Mouse (Mus musculus) limb, embryonic 14.5 days (tissue): ENCODE measurements around the gene Sytl2. TPM values are rescaled to one million over a fixed set of nuclear protein-coding genes. Genes with fewer than 3 reads are reported as not detected.

ENCODE experiments used
- ATAC-seq: fragments of 200-750 bp; cut with Nextera tagmentation; 2 replicates; pipeline ENCODE4 v1.8.0; 2017; ENCODE audit warnings: low read depth, moderate number of reproducible peaks, moderate TSS enrichment; ENCODE audit not compliant: low FRiP score
- DNase-seq: peaks from one replicate; pipeline ENCODE4 v3.0.0-alpha.2; 2015; ENCODE audit warnings: low spot score
- H3K27ac ChIP-seq: fragments of 300-500 bp; sonication (generic); replicated peaks from 2 replicates; pipeline ENCODE4 v1.5.1; 2014; ENCODE audit warnings: low read depth, mild to moderate bottlenecking, low read length, moderate library complexity, mixed read lengths
- H3K27me3 ChIP-seq: fragments of 300-500 bp; sonication (generic); 2 replicates; pipeline ENCODE4 v1.6.1; 2014; ENCODE audit warnings: low read length, mixed read lengths; ENCODE audit not compliant: control insufficient read depth, insufficient read depth
- H3K36me3 ChIP-seq: fragments of 300-500 bp; sonication (generic); 2 replicates; pipeline ENCODE4 v1.6.1; 2014; ENCODE audit warnings: mild to moderate bottlenecking, low read length, moderate library complexity, mixed read lengths; ENCODE audit not compliant: control insufficient read depth, insufficient read depth
- H3K4me1 ChIP-seq: fragments of 300-500 bp; sonication (generic); 2 replicates; pipeline ENCODE4 v1.6.1; 2014; ENCODE audit warnings: antibody characterized with exemption, low read length, mixed read lengths; ENCODE audit not compliant: control insufficient read depth, insufficient read depth
- H3K4me2 ChIP-seq: fragments of 300-500 bp; sonication (generic); replicated peaks from 2 replicates; pipeline ENCODE4 v1.6.1; 2014; ENCODE audit warnings: low read depth, mild to moderate bottlenecking, low read length, moderate library complexity; ENCODE audit not compliant: severe bottlenecking
- H3K4me3 ChIP-seq: fragments of 300-500 bp; sonication (generic); replicated peaks from 2 replicates; pipeline ENCODE4 v1.5.1; 2014; ENCODE audit warnings: low read length
- H3K9ac ChIP-seq: fragments of 300-500 bp; sonication (generic); 2 replicates; pipeline ENCODE4 v1.6.1; 2014; ENCODE audit warnings: mild to moderate bottlenecking, low read depth, low read length, moderate library complexity; ENCODE audit not compliant: severe bottlenecking
- H3K9me3 ChIP-seq: fragments of 300-500 bp; sonication (generic); 2 replicates; pipeline ENCODE4 v1.6.1; 2016; ENCODE audit warnings: low read length; ENCODE audit not compliant: control insufficient read depth
- POLR2A ChIP-seq: fragments of 200-500 bp; IDR thresholded peaks from 2 replicates; pipeline ENCODE4 v1.8.0; 2012; ENCODE audit warnings: inconsistent platforms, mild to moderate bottlenecking, moderate library complexity, borderline replicate concordance; ENCODE audit not compliant: insufficient read depth, insufficient read length; ENCODE audit errors: extremely low read depth
- WGBS: fragments of 180-500 bp; shearing (Covaris S2); extraction: QIAGEN DNeasy Blood & Tissue Kit; methylation state at CpG from one replicate; pipeline ENCODE4 v1.1.7; 2014; 5-methylcytosine and 5-hydroxymethylcytosine counted together
- polyA plus RNA-seq, 2 experiments: library from polyadenylated mRNA; depleted of rRNA in 1 of 2; stranded (reverse) in 1 of 2; unstranded in 1 of 2; fragments of >200 nt; fragmentation: Nextera tagmentation in 1 of 2; extraction: Ambion mirVana in 1 of 2; gene quantifications; 2 replicates each; pipeline versions ENCODE4 v1.2.1 to v1.2.3; 2012 to 2014

Sytl2 gene
- polyA plus RNA-seq, 2 experiments, result 21.9 to 25.7 TPM

DNA sequence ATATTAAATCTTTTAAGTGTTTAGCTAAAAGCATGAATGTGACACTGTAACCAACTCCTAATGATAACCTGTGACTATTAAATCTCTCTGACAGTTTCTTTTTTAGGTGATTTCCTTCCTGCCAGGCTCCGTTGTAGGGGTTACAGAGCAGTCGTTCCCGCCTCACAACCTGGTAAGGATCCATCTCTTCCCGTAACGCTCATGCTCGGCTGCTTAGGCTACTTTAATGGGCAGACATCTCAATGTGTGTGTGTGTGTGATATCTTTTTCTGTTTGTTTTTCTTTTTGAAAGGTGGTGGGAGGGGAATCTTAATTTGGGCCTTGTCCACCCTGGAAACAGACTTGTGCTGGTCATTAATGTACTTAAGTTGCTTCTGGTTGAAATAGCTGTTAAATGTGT, 142.2 kb downstream of the Sytl2 start:
- no peaks in the 10 kb centered on the region for H3K27me3 ChIP-seq
- peak overlapping the region; percentile 94 for H3K4me2 ChIP-seq
- no peak for DNase-seq
- under 1% methylated on average over 6 of the region's 6 CpGs for WGBS
- H3K36me3 ChIP-seq, result peaks cover 18% of the 10 kb centered on the region
- 0 out of 2 replicates have a peak, but pooled peaks cover 6% of the 10 kb centered on the region for H3K4me1 ChIP-seq
- no peak for TF ChIP-seq POLR2A
- H3K4me3 ChIP-seq, result peak overlapping the region; percentile 92
- no peak for ATAC-seq
- peak overlapping the region; percentile 99 for H3K9ac ChIP-seq
- peak overlapping the region; percentile 99; the same call in 1 of the 2 replicates for H3K27ac ChIP-seq
- H3K9me3 ChIP-seq, result no peaks in the 10 kb centered on the region

GRCm38 (mm10) chr7:90456149-90456844, 154.2 kb downstream of the Sytl2 start:
- 22% methylated on average over 7 of the region's 7 CpGs for WGBS
- peaks cover 6% of the 10 kb centered on the region; the same call in 1 of the 2 replicates for H3K4me1 ChIP-seq
- no peaks in the 10 kb centered on the region for H3K9me3 ChIP-seq
- DNase-seq, result no peak
- no peak for TF ChIP-seq POLR2A
- no peak for ATAC-seq
- no peaks in the 10 kb centered on the region for H3K27me3 ChIP-seq
- peaks cover 25% of the 10 kb centered on the region for H3K36me3 ChIP-seq
- peak overlapping the region; percentile 74 for H3K9ac ChIP-seq
- peak overlapping the region; percentile 74 for H3K4me3 ChIP-seq
- H3K4me2 ChIP-seq, result peak overlapping the region; percentile 62
- H3K27ac ChIP-seq, result peak overlapping the region; percentile 88

DNA sequence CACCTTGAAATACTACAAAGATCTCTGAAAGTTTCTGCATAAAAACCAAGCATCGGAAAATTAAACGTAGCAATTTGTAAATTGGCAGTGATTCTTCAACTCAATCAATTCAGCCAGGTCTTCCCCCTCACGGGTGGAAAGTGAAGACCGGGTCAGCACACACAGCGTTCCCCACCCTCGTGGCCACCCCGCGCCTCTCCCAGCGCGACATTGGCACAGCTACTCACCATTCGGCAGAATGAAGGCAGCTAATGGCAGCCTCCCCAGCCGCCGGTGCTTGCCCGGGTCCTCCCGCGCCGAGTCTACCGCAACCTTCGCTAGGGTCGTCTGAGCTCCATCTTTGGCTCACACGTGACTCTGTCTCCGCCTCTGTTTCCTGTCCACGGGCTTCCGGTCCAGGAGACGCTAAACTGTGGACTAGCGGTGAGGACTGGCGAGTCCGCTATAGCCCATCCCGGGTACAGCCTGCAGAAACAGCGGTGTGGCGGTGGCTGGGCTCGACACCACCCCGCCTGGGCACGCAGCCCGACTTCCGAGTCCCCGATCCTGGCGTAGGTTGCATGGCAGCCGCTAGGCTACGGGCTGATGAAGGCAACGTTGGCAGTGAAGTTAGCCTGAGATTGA, 154.9 kb downstream of the Sytl2 start, which contains the start of gene Tmem126a:
Gene Tmem126a (minus strand): TSS at position 385 of the 624 bp plus-strand sequence.
- H3K9me3 ChIP-seq, result no peaks in the 10 kb centered on the region
- H3K9ac ChIP-seq, result peak within 1 kb of the TSS; percentile 74
- peaks cover 19% of the 10 kb centered on the region; the same call in 1 of the 2 replicates for H3K36me3 ChIP-seq
- H3K4me2 ChIP-seq, result peak within 1 kb of the TSS; percentile 62
- DNase-seq (peak; percentile 87), ATAC-seq (peak; percentile 96)
- WGBS, result under 1% methylated on average over 41 of the region's 41 CpGs
- H3K4me1 ChIP-seq, result peaks cover 6% of the 10 kb centered on the region; the same call in 1 of the 2 replicates
- peak within 1 kb of the TSS; percentile 74 for H3K4me3 ChIP-seq
- H3K27ac ChIP-seq, result peak within 1 kb of the TSS; percentile 88
- TF ChIP-seq POLR2A, result peak; percentile 85; the same call in 1 of the 2 replicates
- no peaks in the 10 kb centered on the region for H3K27me3 ChIP-seq

DNA sequence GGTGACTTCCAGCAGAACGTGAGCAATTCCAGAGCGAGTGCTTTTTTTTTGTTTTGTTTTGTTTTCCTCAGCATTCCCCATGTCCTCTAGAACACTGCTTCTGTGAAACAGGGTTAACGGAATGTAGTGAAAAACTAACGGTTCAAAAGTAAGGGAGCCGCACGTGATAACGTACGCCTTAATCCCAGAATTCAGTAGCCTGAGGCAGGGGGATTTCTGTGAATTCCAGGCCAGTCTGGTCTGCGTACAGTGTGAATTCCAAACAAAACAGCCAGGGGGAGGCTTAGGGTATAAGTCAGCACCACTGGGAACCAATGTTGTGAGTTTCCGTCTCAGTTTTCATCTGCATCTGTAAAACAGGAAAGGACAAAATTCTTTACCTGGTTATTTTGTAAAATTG, 155.5 kb downstream of the Sytl2 start:
- 6% methylated on average over 10 of the region's 10 CpGs for WGBS
- DNase-seq (no peak), ATAC-seq (peak; percentile 56)
- H3K4me3 ChIP-seq, result peak overlapping the region; percentile 74
- H3K9ac ChIP-seq, result peak overlapping the region; percentile 74
- H3K9me3 ChIP-seq, result no peaks in the 10 kb centered on the region
- no peak for TF ChIP-seq POLR2A
- peak overlapping the region; percentile 88 for H3K27ac ChIP-seq
- peaks cover 15% of the 10 kb centered on the region; the same call in 1 of the 2 replicates for H3K36me3 ChIP-seq
- H3K4me1 ChIP-seq, result peaks cover 6% of the 10 kb centered on the region; the same call in 1 of the 2 replicates
- peak overlapping the region; percentile 62 for H3K4me2 ChIP-seq
- H3K27me3 ChIP-seq, result no peaks in the 10 kb centered on the region

Other genes with a start within 250 kb of the Sytl2 start
- gene Picalm, start 172.0 kb upstream of the Sytl2 start, polyA plus RNA-seq (2012; rRNA removed), result 153 and 155 TPM in 2 replicates
- 53.6 and 59.6 TPM in 2 replicates for gene Picalm, start 172.0 kb upstream of the Sytl2 start, polyA plus RNA-seq (2014; fragmentation: Nextera tagmentation; extraction: Ambion mirVana)
- 0.14 TPM in 1 of 2 replicates, not detected in the other for gene Ccdc83, start 36.5 kb upstream of the Sytl2 start, polyA plus RNA-seq (2012; rRNA removed)
- gene Ccdc83, start 36.5 kb upstream of the Sytl2 start, polyA plus RNA-seq (2014; fragmentation: Nextera tagmentation; extraction: Ambion mirVana), result not detected in 2 replicates
- gene Ccdc89, start 124.3 kb downstream of the Sytl2 start, polyA plus RNA-seq (2012; rRNA removed), result 0.51 and 0.80 TPM in 2 replicates
- gene Ccdc89, start 124.3 kb downstream of the Sytl2 start, polyA plus RNA-seq (2014; fragmentation: Nextera tagmentation; extraction: Ambion mirVana), result 0.77 and 0.97 TPM in 2 replicates
- gene Crebzf, start 140.5 kb downstream of the Sytl2 start, polyA plus RNA-seq (2012; rRNA removed), result 140 and 145 TPM in 2 replicates
- 56.3 and 58.1 TPM in 2 replicates for gene Crebzf, start 140.5 kb downstream of the Sytl2 start, polyA plus RNA-seq (2014; fragmentation: Nextera tagmentation; extraction: Ambion mirVana)
- gene Tmem126a, start 155.0 kb downstream of the Sytl2 start, polyA plus RNA-seq (2012; rRNA removed), result 43.8 and 44.0 TPM in 2 replicates
- gene Tmem126a, start 155.0 kb downstream of the Sytl2 start, polyA plus RNA-seq (2014; fragmentation: Nextera tagmentation; extraction: Ambion mirVana), result 94.1 and 98.4 TPM in 2 replicates
- 13.3 and 18.6 TPM in 2 replicates for gene Tmem126b, start 173.7 kb downstream of the Sytl2 start, polyA plus RNA-seq (2012; rRNA removed)
- 32.4 and 34.1 TPM in 2 replicates for gene Tmem126b, start 173.7 kb downstream of the Sytl2 start, polyA plus RNA-seq (2014; fragmentation: Nextera tagmentation; extraction: Ambion mirVana)
- gene Dlg2, start 174.4 kb downstream of the Sytl2 start, polyA plus RNA-seq (2012; rRNA removed), result 4.6 and 5.3 TPM in 2 replicates
- 6.2 and 7.3 TPM in 2 replicates for gene Dlg2, start 174.4 kb downstream of the Sytl2 start, polyA plus RNA-seq (2014; fragmentation: Nextera tagmentation; extraction: Ambion mirVana)